Mouse (Mus musculus): ENCODE measurements around the gene Sstr2. TPM values are rescaled to one million over a fixed set of nuclear protein-coding genes. Genes with fewer than 3 reads are reported as not detected.

Gene Sstr2
- polyA plus RNA-seq, 1 experiment from 2014 or later: 3.0 TPM

DNA sequence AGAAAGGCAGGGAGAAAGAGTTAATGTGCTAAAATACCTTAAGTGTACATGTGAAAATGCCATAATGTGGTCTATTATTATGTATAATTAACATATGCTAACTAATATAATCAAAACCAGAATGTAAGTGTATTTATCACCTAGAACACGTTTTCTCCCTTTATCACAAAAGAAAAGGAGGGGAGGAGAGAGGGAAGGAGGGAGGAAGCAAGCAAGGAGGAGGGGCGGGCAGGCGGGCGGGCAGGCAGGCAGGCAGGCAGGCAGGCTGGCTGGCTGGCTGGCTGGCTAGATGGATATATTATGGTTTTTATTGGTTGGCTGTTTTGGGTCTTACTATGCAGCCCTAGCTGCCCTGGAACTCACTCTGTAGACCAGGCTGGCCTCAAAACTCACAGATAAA lies 50.6 kb downstream of the Sstr2 start:
- peaks cover 18% of the 10 kb centered on the region for H3K4me1 ChIP-seq (replicated peaks; ENCODE audit: control insufficient read depth, insufficient read depth, low read length)

GRCm38 (mm10) chr11:113673614-113674013 lies 54.5 kb downstream of the Sstr2 start:
- ATAC-seq (ENCODE audit: low read depth): no peak
- 86% methylated on average over 4 of the region's 4 CpGs for WGBS
- H3K9ac ChIP-seq (ENCODE audit: low read length): no peak overlapping the region

More for the DNA sequence above, 50.6 kb downstream of the Sstr2 start:
- no peak overlapping the region for H3K4me2 ChIP-seq (ENCODE audit: low read depth, low read length)
- WGBS: 79% methylated on average over 4 of the region's 4 CpGs
- ATAC-seq (ENCODE audit: low read depth): no peak
- H3K36me3 ChIP-seq (ENCODE audit: control insufficient read depth, insufficient read depth, low read length): peaks cover 14% of the 10 kb centered on the region
- H3K9me3 ChIP-seq (ENCODE audit: control insufficient read depth, low read length): no peaks in the 10 kb centered on the region
- H3K4me3 ChIP-seq (ENCODE audit: low read length): no peak overlapping the region
- H3K27ac ChIP-seq (ENCODE audit: low read length): no peak overlapping the region
- no peaks in the 10 kb centered on the region for H3K27me3 ChIP-seq (ENCODE audit: control insufficient read depth, insufficient read depth, low read depth, low read length)
- no peak overlapping the region for H3K9ac ChIP-seq (ENCODE audit: low read length)

DNA sequence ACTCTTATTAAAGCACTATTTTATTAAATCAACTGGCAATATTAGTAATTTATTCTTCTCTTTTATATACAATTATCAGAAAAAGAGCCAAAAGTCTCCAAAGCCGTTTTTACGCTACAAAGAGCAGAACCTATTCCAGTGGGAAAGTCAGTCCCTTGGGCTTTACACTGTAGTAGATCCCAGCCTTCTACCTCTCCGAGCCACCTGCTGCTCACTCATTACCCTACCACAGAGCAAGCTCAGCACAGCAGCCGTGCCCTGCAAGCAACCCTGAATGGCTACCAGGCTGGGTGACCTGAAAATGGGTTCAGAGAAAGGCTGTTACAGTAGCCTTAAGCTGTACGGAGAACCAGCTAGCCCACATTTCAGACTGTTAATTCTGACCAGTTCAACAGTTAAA lies 55.5 kb downstream of the Sstr2 start:
- Histone ChIP-seq H3K27ac (ENCODE audit: low read length) (no peak overlapping the region), H3K36me3 (ENCODE audit: control insufficient read depth, insufficient read depth, low read length) (peaks cover 21% of the 10 kb centered on the region), H3K9ac (ENCODE audit: low read length) (no peak overlapping the region), H3K27me3 (ENCODE audit: control insufficient read depth, insufficient read depth, low read depth, low read length) (no peaks in the 10 kb centered on the region), H3K9me3 (ENCODE audit: control insufficient read depth, low read length) (no peaks in the 10 kb centered on the region), H3K4me2 (ENCODE audit: low read depth, low read length) (no peak overlapping the region), H3K4me3 (ENCODE audit: low read length) (no peak overlapping the region), H3K4me1 (replicated peaks; ENCODE audit: control insufficient read depth, insufficient read depth, low read length) (no peaks in the 10 kb centered on the region)
- WGBS: 87% methylated on average over 5 of the region's 5 CpGs
- no peak for ATAC-seq (ENCODE audit: low read depth)

More at GRCm38 (mm10) chr11:113673614-113674013, 54.5 kb downstream of the Sstr2 start:
- Histone ChIP-seq H3K27me3 (ENCODE audit: control insufficient read depth, insufficient read depth, low read depth, low read length) (no peaks in the 10 kb centered on the region), H3K4me2 (ENCODE audit: low read depth, low read length) (no peak overlapping the region), H3K4me1 (replicated peaks; ENCODE audit: control insufficient read depth, insufficient read depth, low read length) (no peaks in the 10 kb centered on the region), H3K36me3 (ENCODE audit: control insufficient read depth, insufficient read depth, low read length) (peaks cover 21% of the 10 kb centered on the region), H3K9me3 (ENCODE audit: control insufficient read depth, low read length) (no peaks in the 10 kb centered on the region), H3K4me3 (ENCODE audit: low read length) (no peak overlapping the region), H3K27ac (ENCODE audit: low read length) (no peak overlapping the region)

Other genes starting within 250 kb of the Sstr2 start
- gene Cog1, start 29.8 kb downstream of the Sstr2 start, polyA plus RNA-seq (2015; fragmentation: Nextera tagmentation; extraction: Ambion mirVana): 22.0 and 23.3 TPM in 2 replicates
- 23.7 and 26.2 TPM in 2 replicates for gene Slc39a11, start 30.7 kb downstream of the Sstr2 start, polyA plus RNA-seq (2015; fragmentation: Nextera tagmentation; extraction: Ambion mirVana)
- 39.8 and 40.3 TPM in 2 replicates for gene Fam104a, start 64.8 kb downstream of the Sstr2 start, polyA plus RNA-seq (2015; fragmentation: Nextera tagmentation; extraction: Ambion mirVana)
- 15.4 and 15.9 TPM in 2 replicates for gene D11Wsu47e, start 65.1 kb downstream of the Sstr2 start, polyA plus RNA-seq (2015; fragmentation: Nextera tagmentation; extraction: Ambion mirVana)
- gene Cpsf4l, start 90.7 kb downstream of the Sstr2 start, polyA plus RNA-seq (2015; fragmentation: Nextera tagmentation; extraction: Ambion mirVana): 0.90 and 3.1 TPM in 2 replicates
- gene Cdc42ep4, start 132.5 kb downstream of the Sstr2 start, polyA plus RNA-seq (2015; fragmentation: Nextera tagmentation; extraction: Ambion mirVana): 129 and 130 TPM in 2 replicates